Mouse (Mus musculus) cerebellum, adult 2 months (tissue): ENCODE data around the gene Rimkla. TPM values are rescaled to one million over a fixed set of nuclear protein-coding genes. Genes with fewer than 3 reads are reported as not detected.

Experiments
- DNase-seq, 2 experiments: peaks; one replicate each; pipeline ENCODE4 v3.0.0; 2021
- H3K27ac ChIP-seq: fragments of 200-500 bp; 2 replicates; pipeline ENCODE4 v1.5.1; 2012; ENCODE audit warnings: low read length, control low read depth, inconsistent platforms; ENCODE audit not compliant: insufficient read depth
- H3K27me3 ChIP-seq: fragments of 200-500 bp; 2 replicates; pipeline ENCODE4 v1.6.1; 2012; ENCODE audit warnings: inconsistent platforms, mild to moderate bottlenecking, low read length, moderate library complexity; ENCODE audit not compliant: control insufficient read depth, insufficient read depth
- H3K4me1 ChIP-seq: fragments of 200-500 bp; 2 replicates; pipeline ENCODE4 v1.6.1; 2011; ENCODE audit warnings: low read length; ENCODE audit not compliant: control insufficient read depth, insufficient read depth
- H3K4me3 ChIP-seq: fragments of 200-500 bp; replicated peaks from 2 replicates; pipeline ENCODE3; 2011; ENCODE audit warnings: mild to moderate bottlenecking, low read depth, low read length, control low read depth; ENCODE audit not compliant: insufficient read depth
- CTCF ChIP-seq: fragments of 200-500 bp; IDR thresholded peaks from 2 replicates; pipeline ENCODE4 v1.5.1; 2011; ENCODE audit warnings: low read depth, mild to moderate bottlenecking, control low read depth, low read length, moderate library complexity, borderline replicate concordance; ENCODE audit not compliant: insufficient read depth
- POLR2A ChIP-seq: fragments of 200-500 bp; IDR thresholded peaks from 2 replicates; pipeline ENCODE4 v1.6.1; 2011; ENCODE audit warnings: low read length, control low read depth, borderline replicate concordance; ENCODE audit not compliant: insufficient read depth
- WGBS: fragments of 180-500 bp; shearing (Covaris S2); methylation state at CpG from one replicate; pipeline ENCODE4 v1.1.7; 2018; 5-methylcytosine and 5-hydroxymethylcytosine counted together
- polyA plus RNA-seq: library from polyadenylated mRNA; depleted of rRNA; stranded (reverse); fragments of >200 nt; gene quantifications from 2 replicates; pipeline ENCODE4 v1.2.3, GENCODE M21; 2012

Gene Rimkla
- polyA plus RNA-seq, 1 experiment, result 39.2 TPM

- Histone ChIP-seq H3K27ac (peak overlapping the region; percentile 16; the same call in 1 of the 2 replicates), H3K27me3 (no peaks in the 10 kb centered on the region), H3K4me1 (peaks cover 8% of the 10 kb centered on the region; the same call in 1 of the 2 replicates), H3K4me3 (peak overlapping the region; percentile 50)
- no peak for TF ChIP-seq CTCF
- TF ChIP-seq POLR2A, result no peak
- WGBS, result 61% methylated on average over 10 of the region's 10 CpGs
- DNase-seq, result no peak
Observed at GRCm38 (mm10) chr4:119492933-119493327, 502 bp upstream of the Rimkla start.

GRCm38 (mm10) chr4:119490806-119491205 is 1.6 kb downstream of the Rimkla start:
- Histone ChIP-seq H3K27ac (no peak overlapping the region), H3K4me3 (no peak overlapping the region), H3K4me1 (peaks cover 8% of the 10 kb centered on the region; the same call in 1 of the 2 replicates), H3K27me3 (no peaks in the 10 kb centered on the region)
- WGBS, result 82% methylated on average over 3 of the region's 3 CpGs
- DNase-seq, result peak; percentile 41 to 56
- TF ChIP-seq CTCF (peak; percentile 32; the same call in 1 of the 2 replicates), POLR2A (no peak)

GRCm38 (mm10) chr4:119489666-119490065 is 2.8 kb downstream of the Rimkla start:
- no peak overlapping the region for H3K4me3 ChIP-seq
- 36% methylated on average over 10 of the region's 10 CpGs for whole genome bisulfite sequencing
- no peak overlapping the region for H3K27ac ChIP-seq
- DNase-seq, result peak in 1 of 2 experiments; percentile 24
- H3K4me1 ChIP-seq, result peaks cover 8% of the 10 kb centered on the region; the same call in 1 of the 2 replicates
- no peak for TF ChIP-seq CTCF
- TF ChIP-seq POLR2A, result no peak
- H3K27me3 ChIP-seq, result no peaks in the 10 kb centered on the region

GRCm38 (mm10) chr4:119484882-119485281 is 7.5 kb downstream of the Rimkla start:
- Histone ChIP-seq H3K27me3 (no peaks in the 10 kb centered on the region), H3K4me1 (peaks cover 10% of the 10 kb centered on the region), H3K27ac (no peak overlapping the region), H3K4me3 (no peak overlapping the region)
- no peak for DNase-seq
- WGBS, result 72% methylated on average over 7 of the region's 7 CpGs
- no peak for TF ChIP-seq CTCF
- no peak for TF ChIP-seq POLR2A

GRCm38 (mm10) chr4:119483051-119483450 is 9.4 kb downstream of the Rimkla start:
- Histone ChIP-seq H3K27ac (no peak overlapping the region), H3K4me3 (no peak overlapping the region), H3K27me3 (no peaks in the 10 kb centered on the region), H3K4me1 (peaks cover 8% of the 10 kb centered on the region; the same call in 1 of the 2 replicates)
- TF ChIP-seq CTCF (0 out of 2 replicates have a peak, but pooled peaks have one; percentile 2), POLR2A (no peak)
- no peak for DNase-seq
- WGBS, result 56% methylated on average over 9 of the region's 9 CpGs

- H3K27me3 ChIP-seq, result no peaks in the 10 kb centered on the region
- TF ChIP-seq CTCF, result no peak
- no peak for TF ChIP-seq POLR2A
- DNase-seq, result no peak
- H3K4me1 ChIP-seq, result peaks cover 9% of the 10 kb centered on the region; the same call in 1 of the 2 replicates
- 30% methylated on average over 5 of the region's 5 CpGs for whole genome bisulfite sequencing
- no peak overlapping the region for H3K4me3 ChIP-seq
- H3K27ac ChIP-seq, result no peak overlapping the region
Observed at GRCm38 (mm10) chr4:119473150-119473549, 19.3 kb downstream of the Rimkla start.

- no peak overlapping the region for H3K27ac ChIP-seq
- H3K4me1 ChIP-seq, result peaks cover 12% of the 10 kb centered on the region
- no peaks in the 10 kb centered on the region for H3K27me3 ChIP-seq
- no peak for DNase-seq
- no peak overlapping the region for H3K4me3 ChIP-seq
- WGBS, result 88% methylated on average over 9 of the region's 9 CpGs
- TF ChIP-seq CTCF (no peak), POLR2A (no peak)
Observed at GRCm38 (mm10) chr4:119472545-119472944, 19.9 kb downstream of the Rimkla start.

GRCm38 (mm10) chr4:119467720-119468380 is 24.6 kb downstream of the Rimkla start:
- H3K27ac ChIP-seq, result no peak overlapping the region
- DNase-seq, result peak; percentile 66 to 77
- H3K27me3 ChIP-seq, result no peaks in the 10 kb centered on the region
- H3K4me3 ChIP-seq, result no peak overlapping the region
- WGBS, result 42% methylated on average over 16 of the region's 16 CpGs
- peaks cover 18% of the 10 kb centered on the region for H3K4me1 ChIP-seq
- TF ChIP-seq POLR2A (no peak), CTCF (no peak)
